Mouse (Mus musculus): ENCODE data around the gene Armc5.

Armc5 gene

GRCm38 (mm10) chr7:128244410-128245025 lies 7.4 kb downstream of the Armc5 start:
- in situ Hi-C loops (cut with MboI, MseI): loop anchor here (5.0 to 25.0 kb wide), 2 partner anchors 103 to 1032 kb away; partner anchors contain the start of genes Mylpf and Tbc1d10b

- in situ Hi-C loops (cut with MboI, MseI): loop anchor here (25.0 kb wide), 1 partner anchor 1033 kb away; the partner anchor contains the start of genes Mylpf and Tbc1d10b
Observed at GRCm38 (mm10) chr7:128245547-128245946, 8.4 kb downstream of the Armc5 start.

GRCm38 (mm10) chr7:128246496-128247391 lies 9.6 kb downstream of the Armc5 start, which contains the start of gene Tgfb1i1:
Gene Tgfb1i1 (plus strand): TSS chr7:128246812.
- in situ Hi-C loops (cut with MboI, MseI): loop anchor here (25.0 kb wide), 1 partner anchor 1034 kb away; the partner anchor contains the start of genes Mylpf and Tbc1d10b

DNA sequence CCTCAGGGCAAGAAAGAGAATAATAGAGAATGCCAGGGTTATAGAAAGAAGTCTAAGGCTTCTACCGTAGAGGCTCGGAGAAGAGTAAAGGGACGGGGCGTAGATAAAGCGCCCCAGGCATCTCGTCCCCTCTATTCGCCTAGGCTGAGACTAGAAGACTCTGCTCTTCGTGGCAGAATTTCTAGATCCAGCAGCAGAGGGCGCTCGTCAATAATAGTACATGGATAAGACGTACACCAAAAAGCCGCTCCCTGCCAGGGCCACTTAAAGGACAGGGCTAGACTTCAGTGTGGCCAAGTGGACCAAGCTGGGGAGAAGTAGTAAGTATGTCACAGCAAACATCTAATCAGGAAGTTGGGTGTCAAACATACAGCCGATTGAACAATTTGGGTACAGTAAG lies 10.3 kb downstream of the Armc5 start:
- in situ Hi-C loops (cut with MboI, MseI): loop anchor here (25.0 kb wide), 1 partner anchor 1035 kb away; the partner anchor contains the start of genes Mylpf and Tbc1d10b

GRCm38 (mm10) chr7:128248081-128249042 lies 11.2 kb downstream of the Armc5 start:
- in situ Hi-C loops (cut with MboI, MseI): loop anchor here (25.0 kb wide), 1 partner anchor 1036 kb away; the partner anchor contains the start of genes Mylpf and Tbc1d10b

- in situ Hi-C loops (cut with MboI, MseI): loop anchor here (25.0 kb wide), 1 partner anchor 1038 kb away; the partner anchor contains the start of genes Mylpf and Tbc1d10b
Observed at GRCm38 (mm10) chr7:128249998-128250397, 12.9 kb downstream of the Armc5 start.

DNA sequence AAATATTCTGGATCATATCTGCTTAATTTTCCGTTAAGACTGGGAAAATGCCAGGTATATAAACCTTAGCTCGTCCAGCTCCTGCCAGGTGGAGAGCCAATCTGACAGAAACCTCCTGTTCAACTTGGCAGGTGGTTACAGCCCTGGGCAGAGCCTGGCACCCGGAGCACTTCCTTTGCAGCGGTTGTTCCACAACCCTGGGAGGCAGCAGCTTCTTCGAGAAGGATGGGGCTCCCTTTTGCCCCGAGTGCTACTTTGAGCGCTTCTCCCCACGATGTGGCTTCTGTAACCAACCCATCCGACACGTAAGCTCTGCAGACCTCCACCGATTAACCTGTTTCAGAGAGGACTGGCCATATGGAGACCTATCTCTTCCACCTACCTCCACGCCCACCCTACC lies 14.8 kb downstream of the Armc5 start:
- in situ Hi-C loops (cut with MboI, MseI): no loop called here

GRCm38 (mm10) chr7:128252609-128253008 lies 15.5 kb downstream of the Armc5 start:
- in situ Hi-C loops (cut with MboI, MseI): no loop called here

DNA sequence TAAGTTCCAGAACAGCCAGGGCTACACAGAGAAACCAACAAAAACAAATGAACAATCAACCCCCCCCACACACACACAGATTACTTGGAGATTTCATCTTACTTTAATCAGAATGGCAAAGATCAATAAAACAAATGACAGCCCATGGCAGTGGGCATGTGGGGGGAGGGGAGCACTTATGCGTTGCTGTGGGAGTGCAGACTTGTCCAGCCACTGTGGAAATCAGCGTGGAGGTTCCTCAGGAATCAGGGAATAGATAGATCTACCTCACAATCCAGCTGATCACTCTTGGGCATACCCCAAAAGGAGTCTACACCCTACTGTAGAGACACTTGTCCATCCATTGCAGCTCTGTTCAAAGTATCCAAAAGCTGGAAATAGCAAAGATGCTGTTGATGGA lies 17.8 kb downstream of the Armc5 start:
- in situ Hi-C loops (cut with MboI, MseI): no loop called here

DNA sequence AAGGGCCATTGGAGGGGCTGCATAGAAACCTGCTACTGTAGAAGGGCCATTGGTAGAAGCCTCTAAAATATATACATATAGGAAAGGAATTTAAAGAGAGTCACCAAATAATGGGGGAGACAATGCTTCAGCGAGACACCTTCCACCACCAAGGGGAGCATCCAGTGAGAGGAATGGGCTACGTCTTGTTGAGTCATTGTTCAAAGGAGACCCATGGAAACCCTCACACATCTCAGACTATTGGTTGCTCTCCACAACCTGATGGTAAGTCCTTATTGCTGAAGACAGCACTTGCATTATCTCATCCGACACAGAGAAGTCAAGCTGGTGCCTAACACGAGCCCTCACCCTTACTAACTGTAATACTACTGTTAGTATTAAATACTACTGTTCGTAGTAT lies 18.6 kb downstream of the Armc5 start:
- in situ Hi-C loops (cut with MboI, MseI): no loop called here

GRCm38 (mm10) chr7:128256783-128257334 lies 19.7 kb downstream of the Armc5 start:
- in situ Hi-C loops (cut with MboI, MseI): no loop called here

DNA sequence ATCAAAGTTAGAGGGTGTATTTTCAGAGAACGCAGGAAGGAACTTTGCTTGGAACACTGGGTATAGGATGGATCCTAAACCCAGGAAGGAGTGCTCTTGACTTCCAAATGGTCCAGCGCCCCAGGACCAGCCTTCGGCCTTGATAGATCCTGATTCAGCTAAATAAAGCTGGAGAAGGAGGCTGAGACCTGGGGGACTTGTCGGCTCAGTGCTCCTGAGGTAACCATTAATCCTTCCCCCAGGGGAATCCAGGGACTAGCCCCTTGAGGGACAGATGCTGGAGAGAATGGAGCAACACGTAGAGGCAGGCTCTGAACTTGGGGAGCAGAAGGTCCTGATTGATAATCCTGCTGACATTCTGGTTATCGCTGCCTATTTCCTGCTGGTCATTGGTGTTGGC lies 28.3 kb downstream of the Armc5 start, which contains the start of gene Slc5a2:
Gene Slc5a2 (plus strand): TSS at position 247 of the 400 bp plus-strand sequence.
- in situ Hi-C loops (cut with MboI, MseI): no loop called here

- in situ Hi-C loops (cut with MboI, MseI): no loop called here
Observed at GRCm38 (mm10) chr7:128266056-128266455, 28.9 kb downstream of the Armc5 start.

DNA sequence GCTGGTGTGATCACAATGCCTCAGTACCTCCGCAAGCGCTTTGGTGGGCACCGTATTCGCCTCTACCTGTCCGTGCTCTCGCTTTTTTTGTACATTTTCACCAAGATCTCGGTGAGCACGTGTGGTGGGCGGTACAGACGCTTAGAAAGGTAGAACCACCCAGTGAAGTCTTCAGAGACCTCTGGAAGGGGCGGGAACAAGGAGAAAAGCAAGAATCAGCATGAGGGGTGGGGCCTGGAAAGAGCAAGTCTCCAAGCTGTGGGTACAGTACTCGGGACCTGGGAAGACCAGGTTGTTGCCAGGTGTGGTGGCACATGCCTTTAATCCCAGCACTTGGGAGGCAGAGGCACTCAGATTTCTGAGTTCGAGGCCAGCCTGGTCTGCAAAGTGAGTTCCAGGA lies 30.2 kb downstream of the Armc5 start:
- in situ Hi-C loops (cut with MboI, MseI): no loop called here

GRCm38 (mm10) chr7:128267813-128268212 lies 30.7 kb downstream of the Armc5 start:
- in situ Hi-C loops (cut with MboI, MseI): no loop called here

DNA sequence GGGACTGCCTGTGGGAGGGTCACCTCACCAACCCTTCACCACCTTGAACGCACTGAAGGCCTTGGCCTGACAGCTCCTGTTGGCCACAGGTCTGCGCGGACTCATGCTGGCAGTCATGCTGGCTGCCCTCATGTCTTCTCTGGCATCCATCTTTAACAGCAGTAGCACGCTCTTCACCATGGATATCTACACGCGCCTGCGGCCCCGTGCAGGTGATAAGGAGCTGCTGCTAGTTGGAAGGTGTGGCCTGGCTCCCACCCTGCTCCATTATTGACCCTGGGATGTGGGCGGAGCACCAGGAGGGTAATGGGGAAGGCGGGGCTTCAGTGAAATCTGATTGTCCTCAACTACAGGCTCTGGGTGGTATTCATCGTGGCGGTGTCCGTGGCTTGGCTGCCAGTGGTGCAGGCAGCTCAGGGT lies 33.3 kb downstream of the Armc5 start:
- in situ Hi-C loops (cut with MboI, MseI): no loop called here

DNA sequence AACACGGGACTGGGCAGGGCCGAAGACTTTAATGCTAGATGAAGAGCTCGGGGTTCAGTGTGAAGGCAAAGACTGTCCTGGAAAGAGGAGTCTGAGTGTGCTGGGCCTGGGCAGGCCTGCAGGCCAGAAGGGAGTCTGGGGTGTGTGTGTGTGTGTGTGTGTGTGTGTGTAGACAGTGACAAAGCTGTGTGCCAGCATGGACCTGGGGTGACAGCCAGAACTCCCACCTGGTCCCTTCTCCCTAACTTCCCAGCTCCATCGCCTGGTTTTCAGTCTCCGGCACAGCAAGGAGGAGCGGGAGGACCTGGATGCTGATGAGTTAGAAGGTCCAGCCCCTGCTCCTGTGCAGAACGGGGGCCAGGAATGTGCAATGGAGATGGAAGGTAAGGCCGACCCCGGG lies 34.4 kb downstream of the Armc5 start:
- in situ Hi-C loops (cut with MboI, MseI): no loop called here

DNA sequence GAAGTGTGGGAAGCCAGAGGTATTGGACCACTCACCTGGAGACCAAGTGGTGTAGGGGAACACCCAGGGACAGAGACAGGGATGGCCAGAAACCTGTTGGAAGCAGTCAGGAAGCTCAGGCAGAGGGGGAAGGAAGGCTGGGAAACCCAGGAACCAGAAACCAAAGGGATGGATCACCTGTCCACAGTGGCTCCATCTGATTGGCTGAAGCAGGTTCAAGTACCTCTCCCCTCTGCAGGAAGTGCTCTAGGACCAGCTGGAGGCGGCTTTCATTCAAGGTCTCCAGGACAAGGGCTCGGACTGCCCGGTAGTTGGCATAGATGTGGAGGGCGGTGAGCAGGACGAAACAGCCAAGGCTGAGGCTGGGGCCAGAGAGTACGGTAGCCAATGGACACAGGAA lies 38.9 kb downstream of the Armc5 start:
- in situ Hi-C loops (cut with MboI, MseI): no loop called here

DNA sequence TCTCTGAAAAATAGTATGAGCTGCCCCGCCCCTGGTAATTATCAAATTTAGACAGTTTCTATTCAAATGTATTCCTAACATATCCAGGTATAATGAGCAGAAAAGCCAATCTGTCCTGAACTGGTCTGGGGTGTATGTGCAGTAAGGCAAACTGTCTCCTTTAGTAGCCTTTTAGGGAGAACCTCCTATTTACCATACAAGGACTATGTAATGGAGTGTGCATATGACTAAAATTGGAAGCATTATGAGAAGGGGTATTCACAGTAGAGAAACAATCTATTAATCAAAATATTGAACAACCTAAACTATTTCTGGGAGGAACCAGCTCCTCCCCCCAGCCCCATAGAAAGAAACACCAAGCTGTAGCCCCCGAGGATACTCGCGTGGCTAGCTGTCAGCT lies 42.6 kb downstream of the Armc5 start:
- in situ Hi-C loops (cut with MboI, MseI): no loop called here

DNA sequence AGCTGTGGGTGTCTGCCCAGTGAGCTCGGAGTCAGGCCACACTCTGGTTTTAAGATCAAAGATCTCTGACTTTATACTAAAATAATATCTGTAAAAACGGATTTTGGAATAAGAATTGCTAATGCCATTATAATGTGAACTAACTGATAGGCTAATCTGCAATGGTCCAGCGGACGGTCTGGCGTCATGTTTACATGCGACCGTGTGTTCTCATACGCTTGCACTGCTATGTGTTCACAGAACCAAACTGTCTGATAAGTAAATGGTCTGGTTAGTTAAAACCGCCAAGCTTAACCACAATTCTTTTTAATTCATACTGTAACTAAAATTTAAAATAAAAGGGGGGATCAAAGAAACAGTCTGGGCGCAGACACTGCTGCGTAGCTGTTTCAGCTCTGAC lies 44.6 kb downstream of the Armc5 start:
- in situ Hi-C loops (cut with MboI, MseI): no loop called here
